Mouse (Mus musculus): ENCODE data around the gene Csnk2a1. TPM values are rescaled to one million over a fixed set of nuclear protein-coding genes. Genes with fewer than 3 reads are reported as not detected.
A peak's percentile ranks its signal among the peaks of the same experiment; 100 is the strongest.
"Not testable (repeated sequence)": the region's sequence is repeated elsewhere in the genome, so short reads cannot be mapped to it uniquely, and the experiment has no call there.

Csnk2a1 gene
- total RNA-seq, 2 experiments from 2014 or later, result 96.8 to 97.5 TPM

DNA sequence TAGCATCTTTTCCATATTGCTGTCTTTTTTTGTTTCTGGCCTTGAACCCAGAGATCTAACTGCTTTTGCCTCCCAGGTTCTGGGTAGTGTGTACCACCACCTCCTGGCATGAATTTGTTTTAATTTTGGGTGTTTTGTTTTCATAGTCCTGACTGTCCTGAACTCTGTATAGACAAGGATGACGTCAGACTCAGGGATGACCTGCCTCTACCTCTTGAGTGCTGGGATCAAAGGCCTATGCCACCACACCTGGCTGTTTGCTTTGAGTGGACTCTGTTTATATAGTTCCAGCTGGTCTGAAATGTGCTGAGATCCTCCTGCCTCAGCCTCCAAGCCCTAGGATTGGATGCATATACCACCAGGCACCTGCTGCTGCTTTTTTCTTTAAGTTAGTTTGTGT is 11.3 kb downstream of the Csnk2a1 start:
- no peak for DNase-seq

DNA sequence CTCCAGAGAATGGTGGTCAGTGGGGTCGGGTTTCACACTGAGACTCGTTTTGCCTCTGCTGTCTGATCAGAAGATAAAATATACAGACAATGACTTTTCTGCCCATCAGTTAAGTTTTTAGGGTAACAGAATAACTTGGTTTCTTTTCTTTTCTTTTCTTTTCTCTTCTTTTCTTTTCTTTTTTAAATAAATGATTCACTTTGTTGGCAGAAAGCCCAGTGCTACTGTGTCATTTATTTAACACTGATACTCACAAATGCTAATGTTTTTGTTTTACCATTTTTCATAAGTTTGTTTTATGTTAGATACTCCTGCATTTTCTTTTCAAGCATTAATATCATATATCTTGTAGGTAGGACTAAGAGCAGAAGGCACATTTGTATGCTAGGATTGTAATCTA is 13.9 kb downstream of the Csnk2a1 start:
- no peak for DNase-seq

DNA sequence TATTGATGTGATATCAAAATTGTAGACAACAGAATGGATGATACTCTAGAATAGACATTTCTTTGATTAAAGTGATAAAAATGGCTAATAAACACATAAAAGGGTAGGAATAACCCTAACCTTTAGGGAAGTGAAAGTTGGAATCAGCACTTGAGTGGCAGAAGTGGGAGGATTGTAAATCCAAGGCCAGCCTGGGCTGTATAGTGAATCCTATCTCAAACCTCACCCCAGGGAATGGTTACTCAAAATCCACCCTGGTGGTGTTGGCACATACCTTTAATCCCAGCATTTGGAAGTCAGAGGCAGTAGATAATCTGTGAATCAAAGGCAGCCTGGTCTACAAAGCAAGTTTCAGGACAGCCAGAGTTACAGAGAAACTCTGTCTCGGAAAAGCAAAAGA is 20.6 kb downstream of the Csnk2a1 start:
- no peak for DNase-seq

DNA sequence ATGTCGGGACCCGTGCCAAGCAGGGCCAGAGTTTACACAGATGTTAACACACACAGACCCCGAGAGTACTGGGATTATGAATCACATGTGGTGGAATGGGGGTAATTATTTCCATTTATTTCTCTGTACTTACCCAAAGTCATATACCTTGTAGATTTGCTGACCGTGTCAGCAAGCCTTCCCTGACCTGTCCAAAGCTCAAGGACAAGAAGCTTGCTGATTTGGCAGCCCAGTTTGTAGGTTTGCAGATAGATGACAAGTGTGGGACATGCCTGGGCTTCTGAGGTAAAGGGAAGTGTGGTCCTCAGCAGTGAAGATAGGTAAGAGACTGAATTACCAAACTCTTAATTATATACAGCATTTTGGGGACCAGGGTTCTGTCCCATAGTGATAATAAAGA is 23.9 kb downstream of the Csnk2a1 start:
- DNase-seq, result no peak

DNA sequence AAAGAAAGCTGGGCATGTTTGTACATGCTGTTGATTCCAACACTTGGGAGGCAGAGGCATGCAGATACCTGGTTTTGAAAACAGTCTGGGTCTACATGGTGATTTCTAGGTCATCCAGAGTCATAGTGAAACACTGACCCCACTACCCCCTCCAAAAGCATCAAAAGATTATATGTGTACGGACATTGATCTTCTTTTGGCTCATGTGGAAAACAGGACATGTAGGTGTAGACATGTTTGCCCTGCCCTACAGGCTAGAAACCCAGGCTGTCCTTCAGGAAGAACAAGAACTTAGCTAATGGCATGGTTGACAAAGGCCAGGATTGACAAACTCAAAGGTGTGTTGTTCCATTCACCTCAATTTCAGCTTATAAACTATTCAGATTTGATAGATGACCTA is 33.1 kb downstream of the Csnk2a1 start:
- no peak for DNase-seq

DNA sequence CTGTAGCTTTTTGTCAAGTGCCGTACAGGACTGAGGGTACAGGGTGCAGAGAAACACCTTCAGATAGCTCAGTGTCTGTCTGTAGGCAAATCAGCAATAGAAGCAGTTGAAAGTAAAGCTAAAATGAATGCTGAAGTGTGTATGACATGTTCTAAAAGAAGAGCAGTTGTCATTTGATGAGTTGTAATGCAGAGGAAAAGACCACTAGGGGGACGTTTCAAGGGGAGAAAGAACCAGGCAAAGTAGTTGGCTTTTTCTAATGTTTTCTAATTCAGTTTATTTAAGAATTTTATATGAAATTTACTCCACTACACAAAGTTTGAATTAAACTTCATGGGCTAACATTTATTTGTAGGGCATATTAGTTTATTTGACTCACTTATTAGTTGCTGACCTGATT is 47.0 kb downstream of the Csnk2a1 start:
- DNase-seq, result no peak

DNA sequence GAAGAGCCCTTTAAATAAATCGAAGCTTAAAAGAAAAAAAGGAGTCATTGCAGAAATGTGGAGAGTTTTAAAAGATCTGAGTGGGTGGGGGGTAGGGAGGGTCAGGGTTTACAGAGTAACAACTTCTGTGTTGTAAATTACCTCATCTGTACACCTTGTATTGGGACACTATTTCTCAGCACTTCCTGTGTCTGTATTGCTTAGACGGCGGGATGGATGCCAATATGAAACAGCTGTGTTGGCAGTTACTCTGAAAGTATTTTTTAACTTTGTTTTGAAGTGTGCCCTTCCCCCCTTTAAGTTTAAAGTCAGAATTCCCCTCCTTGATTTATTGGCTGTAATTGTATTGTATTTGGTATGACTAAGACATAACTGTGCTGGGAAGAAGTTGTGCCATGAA is 54.8 kb downstream of the Csnk2a1 start:
- DNase-seq, result peak in 1 of 2 experiments; percentile 33

DNA sequence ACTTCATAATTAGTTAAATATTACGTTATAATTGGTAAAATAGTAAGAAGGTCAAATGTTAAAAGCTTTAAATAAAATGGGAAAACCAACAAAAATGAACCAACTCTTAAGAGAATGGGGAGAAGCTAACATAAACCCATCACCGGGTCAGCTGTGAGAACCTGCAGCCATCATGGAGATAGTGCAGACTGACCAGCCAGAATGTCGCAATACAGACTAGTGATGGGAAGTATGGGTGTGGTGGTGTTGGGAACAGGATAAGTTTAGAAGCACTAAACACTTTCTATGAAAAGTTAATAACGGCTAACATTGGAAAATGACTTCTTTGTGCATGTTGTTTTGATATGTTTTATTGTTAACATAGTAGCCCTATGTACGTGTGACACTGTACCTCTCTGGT is 60.9 kb downstream of the Csnk2a1 start:
- DNase-seq, result no peak

DNA sequence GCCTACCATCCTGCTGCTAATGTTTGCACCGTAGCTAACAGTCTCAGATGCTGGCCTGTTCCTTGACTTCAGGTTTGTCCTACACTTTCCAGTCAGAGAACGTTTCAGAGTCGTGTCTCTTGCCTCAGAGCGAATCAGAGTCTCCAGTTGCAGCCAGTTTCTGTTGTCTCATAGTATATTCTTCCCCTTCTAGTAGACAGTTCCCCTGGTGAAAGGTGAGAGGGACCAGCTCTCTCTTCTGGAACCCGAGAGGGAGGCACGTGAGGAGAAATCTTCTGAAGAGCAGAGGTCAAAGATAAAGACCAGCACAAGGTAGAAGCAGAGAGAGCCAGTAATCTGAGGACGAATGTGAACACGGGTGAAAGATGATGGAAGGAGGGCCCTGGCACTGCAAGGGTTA is 61.4 kb downstream of the Csnk2a1 start:
- DNase-seq, result no peak

DNA sequence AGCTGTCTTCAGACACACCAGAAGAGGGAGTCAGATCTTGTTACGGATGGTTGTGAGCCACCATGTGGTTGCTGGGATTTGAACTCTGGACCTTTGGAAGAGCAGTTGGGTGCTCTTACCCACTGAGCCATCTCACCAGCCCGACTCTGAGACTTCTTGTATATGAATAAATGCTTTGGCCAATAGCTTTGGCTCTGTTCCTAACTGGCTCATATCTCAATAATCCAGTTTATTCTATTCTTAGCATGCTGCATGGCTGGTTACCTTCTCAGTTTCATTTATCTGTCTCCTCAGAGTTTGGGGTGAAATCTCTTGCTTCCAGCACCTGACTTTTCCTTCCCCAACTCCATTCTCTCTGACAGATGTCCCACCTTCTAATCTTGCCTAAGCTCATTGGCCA is 63.0 kb downstream of the Csnk2a1 start:
- DNase-seq, result not testable (repeated sequence)

DNA sequence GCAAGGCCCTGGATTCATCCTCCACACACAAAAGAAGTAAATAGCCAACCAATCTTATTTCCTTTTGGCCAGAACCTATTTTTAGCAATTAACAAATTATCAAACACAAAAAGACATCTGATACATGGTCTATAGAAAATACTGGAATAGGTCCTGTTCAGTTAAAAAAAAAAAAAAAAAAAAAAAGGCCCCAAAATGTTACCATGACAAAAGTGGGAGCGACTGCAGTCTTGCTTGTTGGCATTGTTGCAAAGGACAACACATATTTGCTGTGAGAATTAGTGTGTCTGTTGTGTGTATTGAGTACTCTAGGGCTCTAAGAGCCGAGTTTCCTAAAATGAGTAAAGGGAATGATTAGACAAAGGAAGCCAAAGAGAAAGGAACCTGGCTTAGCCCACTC is 65.8 kb downstream of the Csnk2a1 start:
- no peak for DNase-seq

DNA sequence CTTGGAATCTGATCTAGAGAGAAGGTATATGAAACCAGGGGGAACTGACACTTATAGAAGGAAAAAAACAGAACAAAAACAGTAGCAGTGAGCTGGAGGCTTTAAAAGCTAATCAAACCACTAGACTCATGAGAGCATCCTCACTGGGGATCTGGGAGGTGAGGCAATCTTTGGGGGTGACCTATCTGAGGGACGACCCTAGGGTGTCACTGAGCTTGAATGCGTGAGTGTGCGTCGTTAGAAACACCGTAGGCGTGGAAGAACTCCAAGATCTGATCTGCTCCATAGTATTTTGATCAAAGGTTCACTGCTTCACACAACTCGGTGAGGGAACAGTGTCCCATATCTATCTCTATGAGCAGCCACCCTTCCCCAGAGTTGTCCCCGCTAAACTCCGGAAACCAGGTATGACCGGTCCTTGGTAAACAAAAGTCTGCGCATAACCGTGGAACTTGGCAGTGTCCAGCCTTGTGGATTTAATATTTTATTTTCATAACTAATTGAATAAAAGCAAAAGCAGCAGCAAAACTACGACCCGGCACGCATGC is 66.6 kb downstream of the Csnk2a1 start:
- DNase-seq, result peak in 1 of 2 experiments; percentile 10

DNA sequence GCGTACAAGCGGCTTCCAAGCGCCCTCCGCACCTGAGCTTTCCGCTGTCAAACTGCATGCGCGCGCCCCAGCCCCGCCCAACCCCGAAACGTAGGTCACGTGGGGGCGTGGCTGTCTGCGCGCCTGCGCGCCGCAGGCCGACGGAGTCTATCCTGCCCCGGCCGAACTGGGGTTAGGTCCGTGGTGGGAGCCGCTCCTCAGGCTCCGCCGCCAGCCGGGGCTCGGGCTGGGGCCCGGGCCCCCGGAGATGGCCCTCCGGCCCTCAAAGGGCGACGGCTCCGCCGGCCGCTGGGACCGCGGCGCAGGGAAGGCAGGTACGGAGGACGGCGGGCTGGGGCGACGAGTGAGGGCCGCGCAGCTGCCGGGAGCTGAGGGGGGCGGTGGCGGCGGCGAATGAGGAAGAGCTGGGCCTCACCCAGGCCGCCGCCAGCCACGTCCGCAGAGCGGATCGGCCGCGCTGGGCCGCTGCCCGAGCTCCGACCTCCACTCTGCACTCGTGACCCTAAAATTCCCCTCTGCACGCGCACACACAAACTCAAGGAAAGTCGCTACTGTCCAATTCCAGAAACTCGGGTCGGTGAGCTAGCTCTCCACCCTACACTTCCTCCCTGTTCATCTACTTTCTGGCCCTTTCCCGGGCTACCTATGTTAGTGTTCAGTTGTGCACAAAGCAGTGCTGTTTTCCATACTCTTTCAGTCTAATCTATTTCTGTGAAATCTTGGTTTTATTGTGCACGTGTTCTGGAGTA is 67.3 kb downstream of the Csnk2a1 start, which contains the start of gene Tbc1d20:
Tbc1d20 (plus strand) TSS at position 102 of the 749 bp plus-strand sequence.
- DNase-seq, result peak; percentile 91 to 95

DNA sequence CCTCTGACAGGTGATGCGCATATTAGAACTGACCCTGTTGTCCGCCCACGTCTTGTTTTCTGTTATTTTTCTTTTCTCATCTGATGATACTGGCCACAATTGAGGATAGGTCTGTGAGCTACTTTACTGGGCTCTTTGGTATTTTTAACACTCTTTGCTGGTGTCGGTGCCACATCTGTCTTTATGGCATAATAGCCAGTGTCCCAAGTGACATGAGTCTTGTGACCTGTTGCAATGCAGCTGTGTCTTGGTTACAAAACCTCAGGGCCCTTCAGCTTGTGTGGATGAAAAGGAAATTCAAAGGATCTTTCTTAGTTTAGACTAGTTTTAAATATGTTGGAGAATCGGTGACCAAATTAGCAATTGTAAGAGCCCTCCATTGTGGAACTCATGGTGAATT is 67.9 kb downstream of the Csnk2a1 start:
- DNase-seq, result no peak

DNA sequence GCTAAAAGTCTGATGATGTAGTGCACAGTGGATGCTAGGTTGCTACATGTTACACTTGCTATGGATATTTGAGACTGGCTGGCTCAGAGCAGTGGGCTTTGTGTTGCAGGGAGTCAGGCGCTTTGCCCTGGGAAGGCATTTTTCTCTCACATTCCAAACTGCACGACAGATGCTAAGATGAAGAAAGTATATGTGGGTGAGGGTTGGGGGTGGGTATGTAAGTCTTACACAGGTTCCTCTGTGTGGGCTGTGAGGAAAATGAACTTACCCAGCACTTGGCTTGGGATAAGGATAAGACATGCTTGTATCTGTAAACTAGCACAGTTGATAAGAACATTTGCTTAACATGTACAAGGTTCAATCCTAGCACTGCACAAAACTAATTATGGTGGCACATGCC is 76.2 kb downstream of the Csnk2a1 start:
- no peak for DNase-seq

DNA sequence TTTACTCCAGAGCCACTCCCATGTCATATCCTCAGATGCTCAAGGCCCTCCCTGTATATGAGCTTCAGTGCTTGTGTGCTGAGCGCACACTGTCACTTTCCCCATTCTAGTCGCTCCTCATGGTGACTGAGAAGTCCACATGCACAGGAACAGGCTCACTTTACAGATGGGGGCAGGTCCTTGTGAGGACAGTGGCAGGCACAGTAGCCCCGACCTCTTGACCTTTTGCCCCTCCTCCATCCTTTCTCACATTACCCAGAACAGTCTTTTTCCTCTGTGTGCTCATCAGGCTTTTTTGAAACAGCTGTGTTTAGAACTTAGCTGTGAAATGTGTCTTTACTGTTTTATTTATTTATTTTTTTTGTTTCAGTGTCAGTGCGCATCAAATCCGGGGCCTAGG is 77.1 kb downstream of the Csnk2a1 start:
- DNase-seq, result no peak

DNA sequence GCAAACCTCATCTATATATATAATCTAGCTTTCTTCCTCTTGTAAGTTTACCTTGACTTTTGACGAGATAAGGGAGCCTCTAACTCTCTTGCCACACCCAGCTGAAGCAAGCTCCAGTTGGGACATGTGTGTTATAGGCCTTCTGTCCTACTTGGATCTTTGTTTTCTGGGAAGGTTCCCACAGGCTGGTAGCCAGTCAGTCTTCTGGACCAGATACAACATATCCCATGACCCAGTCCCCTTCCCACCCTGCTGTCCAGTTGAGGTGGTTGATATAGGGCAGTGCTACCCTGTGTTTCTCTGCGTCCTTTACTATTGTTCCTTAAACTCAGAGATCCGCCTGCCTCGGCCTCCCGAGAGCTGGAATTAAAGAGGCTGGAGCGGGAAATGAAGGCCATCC is 78.8 kb downstream of the Csnk2a1 start:
- no peak for DNase-seq

DNA sequence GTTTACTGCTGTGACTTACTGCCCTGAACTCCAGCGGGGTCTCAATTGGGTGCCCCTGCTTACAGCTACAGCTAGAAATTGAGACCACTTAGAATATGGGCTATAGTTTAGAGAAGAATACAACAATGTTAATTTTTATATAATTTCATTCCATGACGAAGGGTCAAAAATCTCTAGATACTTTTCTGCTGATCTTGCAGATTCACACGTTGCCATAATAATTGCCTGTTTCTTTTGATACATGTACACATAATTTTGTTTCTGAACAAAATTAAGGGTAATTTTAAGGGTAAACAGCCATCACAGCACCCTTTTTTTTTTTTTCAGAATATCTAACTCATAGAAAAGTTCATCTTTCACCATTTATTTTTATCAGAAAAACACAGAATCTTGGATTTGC is 80.5 kb downstream of the Csnk2a1 start:
- no peak for DNase-seq

DNA sequence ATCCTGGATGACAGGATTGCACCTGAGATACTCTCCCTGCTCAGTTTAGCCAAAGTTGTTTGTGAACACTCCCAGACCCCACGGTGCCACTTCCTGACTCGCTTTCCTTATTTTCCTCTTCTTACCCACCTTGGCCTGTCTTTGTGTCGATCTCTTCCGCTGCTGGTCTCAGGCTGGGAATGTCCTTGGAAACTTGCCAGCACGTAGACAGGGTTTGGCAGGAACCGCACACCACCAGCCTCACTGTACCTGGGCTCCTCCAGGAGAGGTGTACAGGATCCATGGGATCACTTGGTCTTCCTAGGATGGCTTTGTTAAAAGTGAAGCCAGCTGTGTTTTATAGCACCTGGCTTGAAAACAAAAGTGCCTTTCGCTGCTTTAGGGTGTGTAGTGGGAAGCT is 86.4 kb downstream of the Csnk2a1 start:
- DNase-seq, result peak in 1 of 2 experiments; percentile 24

DNA sequence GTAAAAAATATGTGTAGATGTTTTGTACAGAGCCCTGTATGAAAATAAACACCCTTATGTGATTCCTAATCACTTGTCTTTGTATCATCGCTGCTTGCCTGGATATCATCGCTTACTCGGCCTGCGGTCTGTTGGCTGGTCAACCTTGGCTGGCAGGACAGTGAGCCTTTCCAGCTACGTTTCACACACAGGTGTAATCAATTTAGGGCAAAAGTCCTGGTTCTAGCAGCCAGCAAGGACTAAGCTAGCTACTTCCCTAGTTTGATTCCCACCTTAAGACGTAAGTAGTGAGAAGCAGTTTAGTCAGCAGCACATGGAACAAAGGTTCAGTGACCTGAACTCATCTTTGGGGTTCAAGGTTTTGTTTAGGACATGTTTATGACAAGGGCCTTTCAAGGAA is 87.3 kb downstream of the Csnk2a1 start:
- no peak for DNase-seq

DNA sequence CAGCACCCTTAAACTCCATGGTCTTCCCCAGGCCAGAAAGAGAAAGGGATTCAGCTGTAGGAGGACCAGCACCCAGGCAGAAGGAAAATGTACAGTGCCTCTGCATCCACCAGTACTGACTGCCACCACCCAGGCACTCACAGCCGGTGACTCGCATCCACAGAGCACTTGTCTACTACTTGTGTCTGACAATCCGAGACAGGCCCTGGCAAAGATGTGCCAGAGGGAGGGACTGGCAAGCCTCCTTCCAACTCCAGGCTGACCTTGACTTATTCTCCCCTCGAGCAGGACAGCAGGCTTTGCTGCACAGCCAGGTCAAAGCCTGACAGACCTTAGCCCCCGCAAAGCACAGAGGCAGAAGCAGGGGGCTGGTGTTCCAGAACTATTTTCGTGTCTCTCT is 90.4 kb downstream of the Csnk2a1 start:
- peak; percentile 34 to 61 for DNase-seq

DNA sequence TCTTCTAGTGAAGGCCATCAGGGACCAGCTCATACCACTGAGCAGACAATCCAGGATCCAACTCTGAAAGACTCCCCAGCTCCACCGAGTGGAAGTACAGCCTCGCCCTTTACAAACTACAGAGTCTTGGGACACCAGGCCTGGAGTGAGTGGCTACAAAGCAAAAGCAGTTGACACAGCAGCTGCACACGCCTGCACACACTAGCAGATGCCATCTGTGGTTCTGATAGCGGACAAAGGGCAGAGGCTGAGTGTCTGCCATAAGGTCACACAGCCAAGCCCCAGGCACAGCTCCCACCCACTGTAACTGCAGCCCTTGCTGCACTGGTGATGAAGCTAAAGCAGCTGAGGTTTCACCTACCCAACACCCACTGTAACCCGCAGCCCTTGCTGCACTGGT is 94.9 kb downstream of the Csnk2a1 start:
- no peak for DNase-seq

DNA sequence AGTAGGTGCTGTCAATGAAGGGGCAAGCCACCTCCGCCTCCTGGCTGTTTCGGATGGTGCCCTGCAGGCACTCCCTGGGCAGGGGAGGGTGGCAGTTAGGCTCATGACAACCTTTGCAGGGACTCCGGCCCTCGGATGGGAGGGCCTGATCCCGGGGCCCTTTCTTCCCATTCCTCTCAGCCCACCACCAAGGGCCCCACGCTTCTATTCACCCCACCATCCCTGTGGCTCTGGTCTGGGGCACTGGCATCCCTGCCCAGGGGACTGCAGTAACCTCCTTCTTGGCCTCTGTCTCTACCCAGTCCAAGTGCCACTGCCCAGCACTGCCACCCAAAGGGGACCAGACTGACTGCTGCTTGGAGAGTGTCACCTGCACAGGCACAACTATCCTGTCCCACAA is 95.6 kb downstream of the Csnk2a1 start:
- no peak for DNase-seq

DNA sequence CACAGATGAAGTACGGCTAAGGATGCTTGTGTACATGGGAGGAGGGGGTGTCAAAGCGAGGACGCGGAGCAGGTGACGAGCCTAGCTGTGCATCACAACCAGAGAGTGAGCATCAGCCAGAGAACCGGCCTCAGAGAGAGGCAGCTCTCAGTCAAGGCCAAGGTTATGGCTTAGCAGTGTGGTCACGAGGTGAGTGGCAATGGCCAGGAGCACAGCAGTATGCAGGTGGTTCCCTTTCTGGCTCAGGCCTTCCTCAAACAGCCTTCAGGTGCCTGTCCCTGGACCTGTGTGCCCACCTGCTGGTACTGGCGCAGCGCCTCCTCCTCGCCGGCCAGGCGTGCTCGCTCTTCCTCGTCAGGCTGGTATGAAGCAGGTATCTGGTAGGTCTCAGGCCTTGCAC is 97.3 kb downstream of the Csnk2a1 start:
- DNase-seq, result no peak

Measured in heart, adult 18-20 months (tissue).